Mouse (Mus musculus): ENCODE data around the gene Car5a.

Gene Car5a

GRCm38 (mm10) chr8:121877212-121877611, 67.5 kb downstream of the Car5a start:
- DNase-seq = no peak

GRCm38 (mm10) chr8:121875517-121875916, 69.2 kb downstream of the Car5a start:
- no peak for DNase-seq

- DNase-seq = no peak
Measured at GRCm38 (mm10) chr8:121875045-121875444, 69.7 kb downstream of the Car5a start.

GRCm38 (mm10) chr8:121874031-121874430, 70.7 kb downstream of the Car5a start:
- DNase-seq = no peak

DNA sequence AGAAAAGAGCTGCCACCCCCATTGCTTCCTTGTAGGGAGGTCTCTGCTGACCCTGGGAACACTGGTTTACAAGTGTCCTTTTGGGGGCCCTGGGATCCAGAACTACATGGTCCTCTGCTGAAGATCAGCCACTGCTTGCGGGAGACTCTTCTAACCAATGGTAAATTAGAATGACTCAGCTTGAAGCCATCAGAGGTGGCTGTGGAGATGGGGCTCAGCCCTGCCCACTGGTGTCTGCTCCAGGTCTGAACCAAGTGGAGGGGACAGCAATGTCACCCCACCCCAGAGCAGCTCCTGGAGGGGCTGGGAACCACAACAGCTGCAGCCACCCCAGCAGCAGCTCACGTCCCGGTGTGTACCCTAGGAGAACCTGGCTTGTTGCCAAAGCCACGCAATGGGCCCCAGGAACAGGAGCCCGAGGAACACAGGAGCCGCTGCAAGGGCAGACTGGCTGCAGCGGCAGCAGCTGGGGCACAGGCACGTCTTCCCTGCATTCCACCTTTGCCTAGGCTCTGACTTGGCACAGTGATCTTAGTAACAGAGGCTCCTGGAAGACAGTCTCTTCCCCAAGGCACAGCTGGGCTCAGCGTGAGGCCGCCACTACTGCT, 72.8 kb downstream of the Car5a start:
- no peak for DNase-seq

- DNase-seq = no peak
Measured at GRCm38 (mm10) chr8:121870190-121870589, 74.5 kb downstream of the Car5a start.

DNA sequence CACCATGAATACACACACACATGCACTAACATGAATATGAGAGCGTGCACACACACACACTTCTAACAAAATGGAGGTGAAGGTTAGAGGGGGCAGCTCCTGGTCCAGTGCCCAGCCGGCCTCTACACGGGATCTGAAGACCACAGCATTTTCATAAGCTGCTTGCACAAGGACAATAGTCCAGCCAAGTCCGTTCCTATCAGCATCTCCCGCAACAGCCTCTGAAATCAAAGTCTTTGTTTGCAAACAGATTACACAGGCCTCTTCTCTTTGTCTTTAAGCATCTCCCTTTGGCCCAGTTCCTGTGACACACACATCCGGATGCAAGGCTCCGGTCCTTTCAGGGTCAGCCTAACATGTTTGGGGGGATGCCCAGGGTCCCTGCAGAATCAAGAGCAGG, 75.8 kb downstream of the Car5a start:
- no peak for DNase-seq

GRCm38 (mm10) chr8:121868196-121868595, 76.5 kb downstream of the Car5a start:
- DNase-seq = no peak
